Mouse (Mus musculus): ENCODE results near the gene Rbfox1. TPM values are rescaled to one million over a fixed set of nuclear protein-coding genes. Genes with fewer than 3 reads are reported as not detected.

Gene Rbfox1
- polyA plus RNA-seq, 1 experiment, result not detected

GRCm38 (mm10) chr16:6479094-6479590 is 594.0 kb downstream of the Rbfox1 start:
- Histone ChIP-seq H3K4me1 (ENCODE audit: control insufficient read depth, insufficient read depth, low read length) (no peaks in the 10 kb centered on the region), H3K27ac (ENCODE audit: insufficient read depth, low read depth, low read length) (no peak overlapping the region), H3K4me3 (ENCODE audit: insufficient read depth, low read length) (no peak overlapping the region)
- no peak for TF ChIP-seq POLR2A (IDR thresholded peaks at IDR 0.05; ENCODE audit: borderline replicate concordance, low read depth, low read length)
- no peak for TF ChIP-seq CTCF (IDR thresholded peaks at IDR 0.05; ENCODE audit: low read depth, low read length)

- no peak overlapping the region for H3K4me3 ChIP-seq (ENCODE audit: insufficient read depth, low read length)
- no peaks in the 10 kb centered on the region for H3K4me1 ChIP-seq (ENCODE audit: control insufficient read depth, insufficient read depth, low read length)
- TF ChIP-seq POLR2A (IDR thresholded peaks at IDR 0.05; ENCODE audit: borderline replicate concordance, low read depth, low read length) (no peak), CTCF (IDR thresholded peaks at IDR 0.05; ENCODE audit: low read depth, low read length) (no peak)
- H3K27ac ChIP-seq (ENCODE audit: insufficient read depth, low read depth, low read length), result no peak overlapping the region
Observed at GRCm38 (mm10) chr16:6479616-6480410, 594.7 kb downstream of the Rbfox1 start.

GRCm38 (mm10) chr16:6480411-6480728 is 595.2 kb downstream of the Rbfox1 start:
- Histone ChIP-seq H3K4me3 (ENCODE audit: insufficient read depth, low read length) (no peak overlapping the region), H3K4me1 (ENCODE audit: control insufficient read depth, insufficient read depth, low read length) (no peaks in the 10 kb centered on the region), H3K27ac (ENCODE audit: insufficient read depth, low read depth, low read length) (no peak overlapping the region)
- TF ChIP-seq CTCF (IDR thresholded peaks at IDR 0.05; ENCODE audit: low read depth, low read length) (no peak), POLR2A (IDR thresholded peaks at IDR 0.05; ENCODE audit: borderline replicate concordance, low read depth, low read length) (no peak)

GRCm38 (mm10) chr16:6483628-6484027 is 598.5 kb downstream of the Rbfox1 start:
- TF ChIP-seq CTCF (IDR thresholded peaks at IDR 0.05; ENCODE audit: low read depth, low read length) (no peak), POLR2A (IDR thresholded peaks at IDR 0.05; ENCODE audit: borderline replicate concordance, low read depth, low read length) (no peak)
- no peaks in the 10 kb centered on the region for H3K4me1 ChIP-seq (ENCODE audit: control insufficient read depth, insufficient read depth, low read length)

GRCm38 (mm10) chr16:6485631-6486030 is 600.5 kb downstream of the Rbfox1 start:
- H3K4me1 ChIP-seq (ENCODE audit: control insufficient read depth, insufficient read depth, low read length), result no peaks in the 10 kb centered on the region
- H3K27ac ChIP-seq (ENCODE audit: insufficient read depth, low read depth, low read length), result no peak overlapping the region
- no peak overlapping the region for H3K4me3 ChIP-seq (ENCODE audit: insufficient read depth, low read length)
- no peak for TF ChIP-seq POLR2A (IDR thresholded peaks at IDR 0.05; ENCODE audit: borderline replicate concordance, low read depth, low read length)
- no peak for TF ChIP-seq CTCF (IDR thresholded peaks at IDR 0.05; ENCODE audit: low read depth, low read length)

More at GRCm38 (mm10) chr16:6483628-6484027, 598.5 kb downstream of the Rbfox1 start:
- Histone ChIP-seq H3K27ac (ENCODE audit: insufficient read depth, low read depth, low read length) (no peak overlapping the region), H3K4me3 (ENCODE audit: insufficient read depth, low read length) (no peak overlapping the region)

GRCm38 (mm10) chr16:6502219-6502618 is 617.1 kb downstream of the Rbfox1 start:
- no peak for TF ChIP-seq POLR2A (IDR thresholded peaks at IDR 0.05; ENCODE audit: borderline replicate concordance, low read depth, low read length)
- peak; percentile 47; the same call in 1 of the 2 replicates for TF ChIP-seq CTCF (IDR thresholded peaks at IDR 0.05; ENCODE audit: low read depth, low read length)
- Histone ChIP-seq H3K4me3 (ENCODE audit: insufficient read depth, low read length) (no peak overlapping the region), H3K4me1 (ENCODE audit: control insufficient read depth, insufficient read depth, low read length) (no peaks in the 10 kb centered on the region), H3K27ac (ENCODE audit: insufficient read depth, low read depth, low read length) (no peak overlapping the region)

- H3K4me3 ChIP-seq (ENCODE audit: insufficient read depth, low read length), result no peak overlapping the region
- no peaks in the 10 kb centered on the region for H3K4me1 ChIP-seq (ENCODE audit: control insufficient read depth, insufficient read depth, low read length)
- peak; percentile 40; the same call in 1 of the 2 replicates for TF ChIP-seq CTCF (IDR thresholded peaks at IDR 0.05; ENCODE audit: low read depth, low read length)
- TF ChIP-seq POLR2A (IDR thresholded peaks at IDR 0.05; ENCODE audit: borderline replicate concordance, low read depth, low read length), result no peak
- H3K27ac ChIP-seq (ENCODE audit: insufficient read depth, low read depth, low read length), result no peak overlapping the region
Observed at GRCm38 (mm10) chr16:6503573-6504331, 618.6 kb downstream of the Rbfox1 start.

GRCm38 (mm10) chr16:6508924-6509323 is 623.8 kb downstream of the Rbfox1 start:
- Histone ChIP-seq H3K4me3 (ENCODE audit: insufficient read depth, low read length) (no peak overlapping the region), H3K27ac (ENCODE audit: insufficient read depth, low read depth, low read length) (no peak overlapping the region), H3K4me1 (ENCODE audit: control insufficient read depth, insufficient read depth, low read length) (no peaks in the 10 kb centered on the region)
- no peak for TF ChIP-seq POLR2A (IDR thresholded peaks at IDR 0.05; ENCODE audit: borderline replicate concordance, low read depth, low read length)
- no peak for TF ChIP-seq CTCF (IDR thresholded peaks at IDR 0.05; ENCODE audit: low read depth, low read length)

- H3K4me3 ChIP-seq (ENCODE audit: insufficient read depth, low read length), result no peak overlapping the region
- H3K27ac ChIP-seq (ENCODE audit: insufficient read depth, low read depth, low read length), result no peak overlapping the region
- H3K4me1 ChIP-seq (ENCODE audit: control insufficient read depth, insufficient read depth, low read length), result no peaks in the 10 kb centered on the region
- TF ChIP-seq CTCF (IDR thresholded peaks at IDR 0.05; ENCODE audit: low read depth, low read length) (no peak), POLR2A (IDR thresholded peaks at IDR 0.05; ENCODE audit: borderline replicate concordance, low read depth, low read length) (no peak)
Observed at GRCm38 (mm10) chr16:6519474-6519873, 634.3 kb downstream of the Rbfox1 start.

All from bone marrow macrophage, adult 2 months (primary cell).